Mouse (Mus musculus) embryo, embryonic 11.5 days (tissue): ENCODE measurements at regions not wholly inside any gene's neighbourhood (a gene's known extent, or its start where the extent isn't known, plus 50 kb on each side); places are given as distances from the start of the nearest gene placed in this dataset.

Source experiments
- DNase-seq: peaks from one replicate; pipeline ENCODE4 v3.0.0-alpha.2; 2012; ENCODE audit warnings: low read depth, low spot score

- DNase-seq: no peak
Observed at GRCm38 (mm10) chr6:108910330-108910729, 81.9 kb downstream of the Edem1 start.

DNA sequence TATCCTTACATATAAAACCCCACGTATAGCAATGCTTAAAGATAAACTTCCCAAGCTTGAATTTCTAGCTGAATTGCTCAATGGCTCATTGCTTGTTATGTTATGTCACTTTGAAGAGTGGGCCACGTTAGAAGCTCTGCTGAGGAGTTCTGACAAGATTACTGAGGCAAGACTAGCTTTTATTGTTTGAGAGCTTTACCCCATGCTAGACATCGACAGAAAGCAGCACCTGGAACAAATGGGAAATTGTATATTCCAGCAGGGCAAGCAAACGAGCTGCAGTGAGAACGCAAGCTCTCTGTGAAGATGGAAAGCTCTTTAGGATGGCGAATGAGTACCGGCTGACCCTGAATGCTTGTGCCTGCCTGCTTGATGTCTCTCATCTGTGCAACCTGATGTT is 84.1 kb downstream of the Edem1 start:
- DNase-seq: no peak

- DNase-seq: no peak
Observed at GRCm38 (mm10) chr6:108919372-108919913, 91.0 kb downstream of the Edem1 start.

DNA sequence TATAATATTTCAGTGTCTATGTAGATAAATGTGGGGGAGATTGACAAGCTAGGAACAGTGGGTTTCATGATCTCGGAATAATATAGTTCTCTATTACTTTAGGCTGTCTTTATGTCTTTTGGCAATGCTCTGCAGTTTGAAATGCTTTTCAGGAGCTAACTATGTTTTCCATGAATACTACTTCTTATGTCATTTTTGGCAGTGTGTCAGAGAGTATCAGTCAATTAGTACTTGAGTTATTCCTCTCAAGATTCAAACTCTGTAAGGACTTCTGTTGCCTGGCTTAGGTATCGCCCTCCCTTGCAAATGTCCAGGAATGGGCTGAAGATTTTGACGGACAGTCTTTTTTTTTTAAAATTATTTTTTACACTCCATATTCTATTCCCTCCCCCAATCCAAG is 92.7 kb downstream of the Edem1 start:
- no peak for DNase-seq

DNA sequence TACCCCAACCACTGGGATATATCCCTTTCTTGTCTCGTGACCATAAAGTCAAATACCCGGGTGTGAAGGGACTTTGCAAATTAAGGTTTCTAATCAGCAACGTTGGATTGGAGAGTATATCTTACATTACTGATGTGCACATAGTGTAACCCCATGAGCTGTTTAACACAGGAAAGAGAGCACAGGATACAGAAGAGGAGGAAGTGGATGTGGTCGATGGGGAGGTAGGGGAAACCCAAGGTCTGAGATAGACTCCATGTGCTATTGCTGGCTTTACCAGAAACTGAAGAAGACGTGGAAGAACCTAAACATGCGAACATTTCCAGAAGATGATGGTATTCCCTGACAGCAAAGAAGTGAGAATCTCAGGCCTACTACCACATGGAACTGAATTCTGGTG is 94.1 kb downstream of the Edem1 start:
- DNase-seq: no peak

GRCm38 (mm10) chr6:108928981-108929380 is 100.5 kb downstream of the Edem1 start:
- no peak for DNase-seq

DNA sequence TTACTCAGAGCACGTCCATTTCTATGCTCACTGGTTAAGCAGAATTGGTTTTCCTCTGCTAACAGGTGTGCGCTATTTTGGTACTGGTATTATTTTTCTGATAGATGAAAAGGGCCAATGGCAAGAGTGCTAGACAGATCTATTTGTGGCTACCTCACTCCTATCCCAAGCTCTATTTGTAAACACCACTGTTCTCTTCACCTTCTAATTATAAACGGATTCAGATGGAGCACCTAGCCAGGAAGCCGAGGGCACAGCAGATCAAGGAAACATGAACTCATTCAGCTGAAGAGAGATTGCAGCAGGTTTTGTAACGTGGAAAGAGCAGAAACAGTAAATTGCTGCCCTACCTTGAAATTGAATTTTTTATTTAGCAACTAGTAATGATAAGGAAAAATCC is 110.2 kb downstream of the Edem1 start:
- no peak for DNase-seq

- no peak for DNase-seq
Observed at GRCm38 (mm10) chr6:108942288-108942687, 113.8 kb downstream of the Edem1 start.

GRCm38 (mm10) chr6:108952389-108952788 is 123.9 kb downstream of the Edem1 start:
- no peak for DNase-seq

DNA sequence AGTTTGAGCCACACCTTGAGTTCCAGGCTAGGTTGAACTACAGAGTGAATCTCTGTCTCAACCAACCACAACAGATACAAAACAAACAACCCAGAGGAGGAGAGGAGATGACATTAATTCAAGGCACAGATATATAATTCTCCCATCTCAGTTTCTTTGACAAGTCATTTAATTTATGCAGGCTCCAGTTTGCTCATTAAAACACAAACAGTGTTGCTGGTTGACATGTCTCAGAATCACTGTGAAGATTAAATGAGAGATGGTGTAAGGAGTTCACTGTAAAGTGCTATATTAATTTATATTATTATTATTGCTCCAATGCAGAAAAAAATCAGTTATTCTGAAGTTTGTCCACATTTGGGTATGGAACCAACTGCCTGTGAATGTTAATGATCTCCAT is 134.4 kb downstream of the Edem1 start:
- DNase-seq: no peak

DNA sequence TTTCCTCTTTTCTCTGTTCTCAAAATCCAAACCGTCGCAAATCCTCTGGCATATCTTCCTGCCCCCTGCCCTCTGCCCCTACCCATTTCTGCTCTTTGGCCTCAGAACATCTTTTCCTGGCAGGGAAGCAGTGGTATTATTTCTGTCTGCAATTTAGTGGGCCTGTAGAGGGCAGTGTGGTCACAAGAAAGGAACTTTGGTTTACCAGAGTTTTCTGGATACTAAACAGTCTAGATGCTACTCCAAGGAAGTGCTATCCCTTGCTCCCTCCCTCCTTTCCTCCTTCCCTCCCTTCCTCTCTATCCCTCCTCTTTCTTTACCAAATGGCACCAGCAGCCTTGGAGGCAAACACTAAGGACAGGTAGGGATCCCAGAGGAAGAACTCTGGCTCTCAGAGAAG is 134.9 kb downstream of the Edem1 start:
- peak; percentile 22 for DNase-seq

- no peak for DNase-seq
Observed at GRCm38 (mm10) chr6:108969477-108970176, 141.2 kb downstream of the Edem1 start.

- no peak for DNase-seq
Observed at GRCm38 (mm10) chr6:108971415-108972089, 143.1 kb downstream of the Edem1 start.

DNA sequence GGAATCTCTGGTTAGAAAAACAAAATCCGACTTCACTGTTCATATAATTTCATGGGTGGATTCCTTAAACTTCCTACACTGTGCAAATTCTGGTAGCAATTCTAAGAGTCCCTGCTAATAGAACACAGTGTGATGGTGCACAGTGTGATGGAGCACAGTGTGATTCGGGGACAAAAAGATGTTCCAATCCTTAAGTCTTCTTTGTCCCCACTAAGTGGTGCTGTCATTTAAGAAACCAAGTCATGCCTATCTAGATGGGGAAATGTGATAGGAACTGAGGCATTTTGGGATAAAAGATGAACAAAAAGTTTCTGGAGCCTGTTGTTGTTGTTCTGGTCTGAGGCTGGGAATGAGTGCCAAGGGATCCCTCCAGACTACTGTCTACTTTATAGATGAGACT is 145.3 kb downstream of the Edem1 start:
- DNase-seq: no peak

DNA sequence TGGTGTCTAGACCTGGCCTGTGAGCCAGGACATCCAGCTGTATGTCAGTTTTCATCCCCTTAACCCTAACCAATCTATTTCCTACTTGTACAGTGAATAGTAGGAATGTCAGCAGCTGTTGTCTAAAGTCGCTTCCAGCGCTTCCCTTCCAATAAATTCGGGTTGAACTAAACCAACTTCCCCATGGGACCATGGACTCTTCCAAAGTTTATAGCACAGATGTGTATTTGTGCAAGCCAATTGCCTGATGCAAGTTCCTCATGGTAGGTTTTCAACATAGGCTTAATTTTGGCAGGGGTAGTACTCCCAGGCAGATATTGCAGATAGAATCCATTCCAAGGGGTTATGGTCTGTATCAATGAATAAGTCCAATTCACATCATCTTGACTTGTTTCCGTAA is 161.1 kb downstream of the Edem1 start:
- DNase-seq: no peak

DNA sequence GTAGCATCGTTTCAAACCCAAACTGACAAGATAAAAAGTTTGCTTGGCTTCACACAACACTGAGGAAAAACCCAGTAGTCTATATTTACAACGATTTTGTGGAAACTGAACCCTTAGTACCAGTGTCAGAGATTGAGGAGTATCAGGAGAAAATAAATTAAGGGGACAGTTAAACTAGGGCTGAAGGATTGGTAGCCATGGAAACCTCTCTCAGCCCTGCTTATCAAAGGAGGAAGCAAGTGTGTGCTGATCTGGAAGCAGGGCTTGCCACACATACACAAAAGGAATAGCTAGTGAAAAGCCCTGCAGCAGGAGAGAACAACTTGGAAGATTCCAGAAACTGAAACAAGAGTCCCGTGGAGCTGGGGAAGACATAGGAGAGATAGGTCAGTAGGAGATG is 165.3 kb downstream of the Edem1 start:
- DNase-seq: no peak

- DNase-seq: no peak
Observed at GRCm38 (mm10) chr6:109004443-109004842, 176.0 kb downstream of the Edem1 start.

- no peak for DNase-seq
Observed at GRCm38 (mm10) chr6:109009364-109009763, 180.9 kb downstream of the Edem1 start.

- no peak for DNase-seq
Observed at GRCm38 (mm10) chr6:109009793-109010192, 181.4 kb downstream of the Edem1 start.

DNA sequence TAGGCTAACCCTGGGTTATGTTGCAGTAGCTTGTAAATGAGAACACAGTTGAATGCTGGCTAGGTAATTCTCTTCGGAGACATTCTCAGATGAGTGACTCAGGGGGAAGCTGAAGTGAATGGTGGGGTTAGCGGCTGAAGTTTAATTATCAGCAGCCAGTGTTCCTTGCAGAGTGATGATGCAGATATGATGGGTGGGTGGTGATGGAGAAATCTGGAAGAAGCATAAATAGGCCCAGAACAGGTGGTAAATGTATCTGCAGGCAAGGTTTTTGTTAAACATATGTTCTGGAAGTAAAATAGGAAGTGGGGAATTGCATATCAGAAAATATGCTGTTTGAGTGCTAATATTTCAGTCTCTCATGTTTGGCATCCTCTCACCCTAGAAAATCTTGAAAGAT is 191.3 kb downstream of the Edem1 start:
- DNase-seq: no peak
